Mouse (Mus musculus) ovary, postnatal 14 days (tissue): Measurements from ENCODE around the gene Papss2.
"Not testable (repeated sequence)": the region's sequence is repeated elsewhere in the genome, so short reads cannot be mapped to it uniquely, and the experiment has no call there.

Source experiments
- DNase-seq: peaks from one replicate; pipeline ENCODE4 v3.0.0; 2022; ENCODE audit warnings: low spot score

The Papss2 gene

DNA sequence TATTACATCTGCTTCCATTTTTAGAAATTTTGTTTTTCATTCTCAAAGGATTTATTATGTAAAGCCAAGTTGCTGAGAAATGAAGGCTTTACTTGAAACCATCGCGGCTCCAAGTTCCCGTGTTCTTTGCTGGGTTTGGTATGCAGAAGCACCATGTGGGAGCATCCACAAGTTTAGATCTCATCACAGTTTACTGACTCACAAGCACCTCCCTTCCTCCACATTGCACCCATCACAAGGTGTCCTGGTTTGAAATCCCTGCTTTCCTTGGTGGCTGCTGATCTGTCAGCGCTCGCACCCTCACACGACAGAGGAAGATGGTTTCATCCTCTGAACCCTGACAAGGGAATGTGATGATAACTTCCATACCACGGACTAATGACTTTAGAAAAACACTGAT lies 45.9 kb downstream of the Papss2 start:
- DNase-seq: no peak

GRCm38 (mm10) chr19:32641995-32642394 lies 46.4 kb downstream of the Papss2 start:
- DNase-seq: no peak

DNA sequence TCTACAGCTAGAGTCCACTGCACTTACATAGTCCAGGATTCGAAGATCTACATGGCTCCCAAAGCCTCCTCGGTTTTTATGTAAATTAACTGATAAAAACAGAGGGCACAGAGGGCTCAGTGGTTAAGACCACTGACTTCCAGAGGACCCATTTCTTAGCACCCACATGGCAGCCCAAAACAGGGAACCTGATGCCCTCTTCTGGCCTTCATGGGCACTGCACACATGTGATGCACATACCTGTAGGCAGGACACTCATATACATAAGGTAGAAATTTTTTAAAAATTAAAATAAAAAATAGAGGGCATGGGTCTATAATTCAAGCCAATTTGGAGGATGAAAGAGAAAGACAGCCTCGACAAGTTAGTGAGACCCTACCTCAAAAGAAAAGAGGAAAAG lies 48.1 kb downstream of the Papss2 start:
- DNase-seq: no peak

DNA sequence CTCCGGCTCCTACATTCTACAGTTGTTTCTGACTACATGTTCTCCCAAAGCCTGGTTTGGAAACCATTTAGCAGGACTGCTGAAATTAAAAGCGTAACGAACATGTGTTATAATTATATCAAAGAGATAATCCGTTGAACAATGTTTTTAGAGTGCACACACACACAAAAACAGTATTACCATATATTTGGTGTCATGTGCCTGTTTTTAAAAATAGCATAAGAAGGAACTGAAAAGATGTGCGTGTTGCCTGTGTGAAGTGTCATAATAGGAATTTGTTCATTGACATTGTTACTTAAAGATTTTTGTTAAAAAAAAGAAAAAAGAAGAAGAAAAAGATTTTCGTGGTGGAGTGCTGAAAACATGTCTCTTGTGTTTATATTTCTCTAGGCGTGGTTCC lies 50.3 kb downstream of the Papss2 start:
- no peak for DNase-seq

DNA sequence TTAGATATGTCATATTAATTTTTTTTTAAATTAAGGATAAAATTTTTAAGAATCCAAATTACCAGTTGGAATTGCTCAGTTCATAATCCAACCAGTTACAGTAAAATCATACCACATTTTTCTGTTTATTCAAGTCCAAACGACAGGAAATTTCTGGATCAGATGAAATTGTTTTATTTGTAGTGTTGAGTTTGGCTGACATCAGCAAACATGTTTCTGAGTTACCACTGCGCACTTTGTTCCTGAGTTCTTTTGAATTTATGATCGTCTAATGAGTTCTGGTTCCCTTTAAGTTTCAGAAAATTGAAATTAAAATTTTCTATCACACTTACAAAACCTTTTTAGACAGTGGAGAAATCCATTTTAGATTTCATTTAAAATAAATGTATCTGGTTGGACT lies 50.8 kb downstream of the Papss2 start:
- DNase-seq: no peak

DNA sequence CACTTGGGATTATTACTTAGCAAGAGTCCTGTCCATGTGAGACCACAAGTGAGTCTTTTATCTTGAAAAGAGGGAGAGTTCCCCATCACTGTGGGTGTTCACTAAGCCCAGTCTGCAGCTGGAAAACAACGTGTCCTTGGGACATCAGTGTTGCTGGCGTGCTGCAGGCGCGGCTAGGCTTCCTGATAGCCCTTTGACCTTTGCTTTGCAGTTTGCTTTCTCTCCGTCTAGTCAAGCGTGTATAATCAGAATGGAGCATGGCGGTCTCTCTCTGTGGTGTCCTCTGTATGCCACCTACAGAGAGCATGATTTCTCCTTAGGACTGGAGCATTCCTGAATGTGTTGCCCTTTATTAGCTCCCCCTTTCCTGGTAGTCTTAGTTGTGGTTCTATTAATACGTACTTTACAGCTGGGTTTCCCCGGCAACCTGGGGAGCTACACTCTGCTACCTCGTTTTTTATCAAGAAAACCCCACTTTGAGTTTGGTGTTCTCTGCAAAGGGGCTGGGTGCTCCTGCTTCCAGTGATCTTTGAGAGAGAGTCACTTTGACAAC lies 52.5 kb downstream of the Papss2 start:
- no peak for DNase-seq

DNA sequence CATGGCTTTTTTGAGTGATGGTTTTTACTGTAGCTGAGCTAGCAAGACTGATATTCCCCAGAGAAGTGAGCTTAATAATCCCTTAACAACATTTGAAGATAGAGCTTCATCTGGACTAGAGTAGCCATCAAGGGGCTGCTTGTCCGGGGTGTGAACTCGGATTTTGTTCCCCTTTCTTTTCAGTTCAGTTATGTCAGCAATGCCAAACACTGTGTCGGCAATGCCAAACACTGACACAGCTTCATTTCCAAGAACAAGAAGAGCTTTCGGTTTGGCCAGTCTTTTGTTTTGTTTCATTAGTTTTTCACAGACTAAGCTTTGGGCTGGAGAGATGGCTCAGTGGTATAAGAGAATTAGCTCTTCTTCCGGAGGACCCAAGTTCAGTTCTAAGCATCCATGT lies 55.5 kb downstream of the Papss2 start:
- DNase-seq: no peak

DNA sequence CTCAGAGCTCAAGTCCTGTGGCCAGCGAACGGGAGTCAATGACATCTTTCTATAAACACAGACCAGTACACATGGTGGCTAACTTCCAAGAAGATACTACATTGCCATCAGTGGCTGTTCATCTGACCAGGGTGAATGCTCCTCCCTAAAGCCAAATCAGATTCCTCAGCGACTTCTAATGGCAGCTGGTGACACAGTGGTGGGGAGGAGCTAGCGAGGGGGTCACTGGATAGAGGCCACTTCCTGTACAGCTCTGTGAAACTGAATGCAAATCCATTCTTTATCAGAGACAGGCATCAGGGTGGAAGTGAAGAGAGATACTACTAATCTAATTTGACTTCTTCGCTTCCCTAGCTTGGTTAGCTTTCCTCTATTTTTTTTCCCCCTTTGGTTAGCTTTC lies 57.5 kb downstream of the Papss2 start:
- DNase-seq: no peak

DNA sequence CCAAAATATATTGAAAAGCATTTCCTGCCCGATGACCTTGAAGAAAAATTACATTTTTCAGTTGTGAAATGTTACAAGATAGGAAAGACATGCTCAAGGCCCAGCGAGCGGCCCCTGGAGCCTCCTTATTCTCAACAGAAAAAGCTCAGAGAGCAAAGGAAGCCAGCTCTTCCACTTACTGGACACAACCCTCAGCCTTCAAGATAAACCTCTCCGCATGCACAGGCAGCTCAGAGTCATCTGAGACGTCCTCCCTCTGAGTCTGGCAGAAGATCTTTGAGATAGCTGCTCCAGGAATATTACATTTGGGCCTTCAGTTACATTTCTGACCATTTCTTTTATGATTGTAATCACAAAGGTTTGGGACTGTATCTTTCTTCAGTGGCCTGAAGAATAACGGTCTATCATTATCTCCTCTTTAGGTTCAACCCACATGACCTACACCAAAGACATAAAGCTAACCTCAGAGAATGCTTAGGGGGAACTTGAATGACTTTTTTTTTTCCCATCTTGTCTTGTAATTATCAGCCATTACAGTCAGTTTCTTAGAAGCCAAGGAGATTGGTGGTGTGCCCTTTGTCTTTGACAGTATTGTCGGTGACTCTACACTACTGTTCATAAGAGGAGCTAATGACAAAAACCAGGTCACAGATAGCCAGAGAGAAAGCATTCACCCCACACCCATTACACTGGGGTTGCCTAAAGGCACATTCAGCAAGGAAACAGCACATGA lies 58.2 kb downstream of the Papss2 start:
- no peak for DNase-seq

DNA sequence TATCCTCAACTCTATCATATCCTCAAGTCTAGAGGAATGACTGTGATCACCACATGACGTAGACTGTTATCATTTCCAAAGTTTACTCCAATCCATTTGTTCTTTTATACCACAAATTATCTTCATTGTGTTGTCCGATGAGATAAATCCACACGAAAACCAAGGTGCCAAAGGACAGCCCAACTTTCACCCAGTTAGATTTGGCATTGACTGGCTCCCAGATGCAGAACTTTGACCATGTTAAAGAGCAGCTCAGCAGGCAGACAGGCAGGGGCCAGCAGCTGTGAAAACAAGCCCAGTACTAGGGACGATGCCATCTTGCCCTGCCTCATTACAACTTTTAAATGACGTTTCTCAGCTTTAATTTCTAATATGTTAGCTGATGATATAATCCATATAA lies 63.8 kb downstream of the Papss2 start:
- no peak for DNase-seq

- no peak for DNase-seq
These were observed 67.3 kb downstream of the Papss2 start for GRCm38 (mm10) chr19:32662936-32663335.

DNA sequence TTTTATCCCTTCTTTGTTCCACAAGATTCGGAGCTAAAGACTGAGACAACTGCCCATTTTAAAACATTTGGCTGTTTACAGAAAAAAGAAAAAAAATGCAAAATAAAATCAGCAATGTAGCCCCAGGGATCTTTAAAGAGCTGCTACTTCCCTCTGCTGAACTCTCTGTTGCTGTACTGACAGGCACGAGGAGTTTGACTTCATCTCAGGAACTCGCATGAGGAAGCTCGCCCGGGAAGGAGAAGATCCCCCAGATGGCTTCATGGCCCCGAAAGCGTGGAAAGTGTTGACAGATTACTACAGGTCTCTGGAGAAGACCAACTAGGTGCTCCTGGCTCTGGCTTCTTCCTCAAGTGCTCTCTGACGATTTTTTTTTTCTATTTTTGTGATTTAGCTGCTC lies 69.7 kb downstream of the Papss2 start:
- DNase-seq: no peak

- DNase-seq: not testable (repeated sequence)
These were observed 72.2 kb downstream of the Papss2 start for GRCm38 (mm10) chr19:32667830-32668229.

DNA sequence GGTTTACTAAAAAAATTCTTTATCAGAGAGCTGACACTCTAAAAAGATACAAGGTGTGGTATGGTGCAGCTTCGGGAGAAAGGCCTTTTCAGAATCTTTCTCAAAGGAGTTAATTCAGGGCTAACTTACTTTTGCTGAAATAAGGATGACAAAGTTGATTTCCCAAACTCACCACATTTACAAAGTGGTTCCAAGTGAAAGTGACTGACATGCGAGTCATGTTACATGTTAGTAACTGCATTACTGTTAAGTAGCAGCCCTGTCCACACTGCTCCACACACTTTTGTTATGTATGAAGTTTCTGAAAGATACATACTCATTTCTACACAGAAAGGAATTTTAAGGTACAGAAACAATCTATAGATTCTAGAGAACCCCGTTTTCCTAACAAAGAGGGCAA lies 80.2 kb downstream of the Papss2 start:
- no peak for DNase-seq

DNA sequence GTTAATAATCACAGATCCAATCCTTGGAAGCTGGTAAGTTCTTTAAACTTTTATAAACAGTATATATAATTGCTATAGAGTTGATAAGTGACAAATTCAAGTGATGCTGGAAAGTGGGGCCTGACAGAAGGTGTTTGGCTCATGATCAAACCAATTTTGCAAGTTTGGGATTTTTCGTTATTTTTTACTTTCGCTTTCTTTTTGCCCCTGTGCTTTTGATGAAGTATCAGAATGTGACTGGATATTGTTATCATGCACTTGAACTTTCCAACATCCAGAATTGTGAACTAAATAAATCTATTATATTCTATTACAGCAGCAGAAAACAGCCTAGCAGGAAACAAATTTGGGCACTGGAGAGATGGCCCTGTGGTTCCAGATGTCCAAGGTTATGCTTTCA lies 85.3 kb downstream of the Papss2 start:
- DNase-seq: no peak

DNA sequence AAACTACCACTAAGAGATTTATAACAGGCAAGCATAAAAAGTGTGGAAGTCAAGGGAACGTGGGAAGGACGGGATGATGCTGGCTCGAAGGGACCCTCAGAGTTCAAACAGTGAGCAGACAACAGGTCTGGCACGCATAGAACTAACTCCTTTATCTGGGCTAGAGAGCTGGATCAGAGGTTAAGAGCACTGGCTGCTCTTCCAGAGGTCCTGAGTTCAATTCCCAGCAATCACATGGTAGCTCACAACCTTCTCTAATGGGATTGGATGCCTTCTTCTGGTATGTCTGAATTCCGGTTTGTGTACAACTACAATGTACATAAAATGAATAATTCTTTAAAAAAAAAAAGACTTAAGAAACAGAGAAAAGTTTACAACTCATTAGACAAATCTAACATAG lies 87.5 kb downstream of the Papss2 start:
- DNase-seq: no peak

GRCm38 (mm10) chr19:32687721-32688120 lies 92.1 kb downstream of the Papss2 start:
- no peak for DNase-seq

DNA sequence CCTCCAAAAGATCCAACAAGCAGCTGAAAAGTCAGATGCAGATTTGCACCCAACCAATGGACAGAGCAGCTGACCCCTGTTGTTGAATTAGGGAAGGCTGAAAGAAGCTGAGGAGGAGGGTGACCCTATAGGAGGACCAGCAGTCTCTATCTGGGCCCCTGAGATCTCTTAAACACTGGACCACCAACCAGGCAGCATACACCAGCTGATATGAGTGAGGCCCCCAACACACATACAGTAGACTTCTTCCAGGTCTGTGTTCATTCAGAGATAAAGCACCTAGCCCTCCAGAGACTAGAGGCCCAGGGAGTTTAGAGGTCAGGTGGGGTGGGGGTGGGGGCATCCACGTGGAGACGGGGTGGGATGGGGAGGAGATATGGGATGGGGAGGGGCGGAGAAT lies 92.6 kb downstream of the Papss2 start:
- not testable (repeated sequence) for DNase-seq

DNA sequence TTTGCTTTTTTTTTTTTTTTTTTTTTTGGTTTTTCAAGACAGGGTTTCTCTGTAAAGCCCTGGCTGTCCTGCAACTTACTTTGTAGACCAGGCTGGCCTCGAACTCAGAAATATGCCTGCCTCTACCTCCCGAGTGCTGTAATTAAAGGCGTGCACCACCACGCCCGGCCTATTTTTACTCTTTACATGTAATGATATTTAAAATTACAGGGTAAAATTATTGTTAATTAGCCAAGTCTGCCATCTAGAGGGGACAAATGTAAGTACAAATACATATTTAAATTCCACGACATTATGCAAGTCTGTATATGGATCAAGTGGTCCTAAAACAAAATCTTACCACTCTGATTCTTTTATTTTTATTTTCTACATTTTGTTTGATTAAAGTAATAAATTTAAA lies 94.1 kb downstream of the Papss2 start:
- no peak for DNase-seq

DNA sequence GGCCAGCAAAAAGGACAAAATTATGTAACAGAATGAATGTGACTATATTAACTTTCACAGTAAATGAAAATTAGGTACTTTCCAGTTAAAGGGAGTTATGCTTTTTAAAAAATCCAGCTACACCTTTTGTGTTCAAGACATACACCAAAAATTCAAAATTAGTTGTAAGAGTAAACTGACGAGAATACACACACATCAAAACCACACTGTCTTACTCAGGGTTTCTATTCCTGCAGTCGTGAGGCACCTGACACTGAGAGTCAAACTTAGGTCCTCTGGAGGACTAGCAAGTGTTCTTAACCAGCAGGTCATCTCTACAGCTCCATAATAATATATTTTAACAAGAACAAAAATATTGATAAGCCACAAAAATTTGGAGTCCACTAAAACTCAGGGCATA lies 101.1 kb downstream of the Papss2 start:
- no peak for DNase-seq

DNA sequence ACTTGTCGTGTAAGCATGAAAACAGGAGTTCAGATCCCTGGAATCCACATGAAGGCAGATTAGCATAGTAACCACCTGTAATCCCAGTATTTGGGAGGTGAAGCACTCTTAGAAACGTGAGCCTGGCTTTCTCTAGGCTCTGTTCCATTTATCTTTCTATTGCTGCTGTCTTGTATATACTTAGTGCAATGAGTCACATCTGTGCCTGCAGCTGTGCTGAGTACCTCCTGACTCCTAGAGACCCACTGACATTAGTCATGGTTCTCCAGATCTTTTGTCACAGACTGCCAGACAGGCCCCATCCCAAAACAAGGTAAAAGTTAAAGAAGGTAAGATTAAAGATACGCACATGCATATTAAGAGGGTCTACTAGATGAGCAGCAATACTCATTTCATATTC lies 106.6 kb downstream of the Papss2 start:
- no peak for DNase-seq

- DNase-seq: no peak
These were observed 113.4 kb downstream of the Papss2 start for GRCm38 (mm10) chr19:32708996-32709395.

DNA sequence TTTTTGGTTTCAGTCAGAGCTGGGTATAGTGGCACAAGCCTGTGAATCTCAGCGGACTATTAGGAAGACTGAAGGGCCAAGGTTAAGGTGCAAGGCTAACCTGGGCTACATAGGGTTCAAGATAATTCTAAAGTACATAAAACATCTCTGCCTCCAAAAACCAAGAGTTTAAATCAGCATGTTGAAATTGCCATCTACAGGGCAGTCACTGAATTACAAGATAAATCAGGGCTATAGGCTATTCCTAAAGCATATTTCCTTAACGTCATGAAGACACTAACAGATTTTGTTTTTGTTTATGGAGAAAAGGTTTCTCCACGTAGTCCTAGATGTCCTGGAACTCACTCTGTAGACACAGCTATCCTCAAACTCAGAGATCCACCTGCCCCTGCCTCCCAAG lies 114.7 kb downstream of the Papss2 start:
- no peak for DNase-seq
